In the genomic region with DNA sequence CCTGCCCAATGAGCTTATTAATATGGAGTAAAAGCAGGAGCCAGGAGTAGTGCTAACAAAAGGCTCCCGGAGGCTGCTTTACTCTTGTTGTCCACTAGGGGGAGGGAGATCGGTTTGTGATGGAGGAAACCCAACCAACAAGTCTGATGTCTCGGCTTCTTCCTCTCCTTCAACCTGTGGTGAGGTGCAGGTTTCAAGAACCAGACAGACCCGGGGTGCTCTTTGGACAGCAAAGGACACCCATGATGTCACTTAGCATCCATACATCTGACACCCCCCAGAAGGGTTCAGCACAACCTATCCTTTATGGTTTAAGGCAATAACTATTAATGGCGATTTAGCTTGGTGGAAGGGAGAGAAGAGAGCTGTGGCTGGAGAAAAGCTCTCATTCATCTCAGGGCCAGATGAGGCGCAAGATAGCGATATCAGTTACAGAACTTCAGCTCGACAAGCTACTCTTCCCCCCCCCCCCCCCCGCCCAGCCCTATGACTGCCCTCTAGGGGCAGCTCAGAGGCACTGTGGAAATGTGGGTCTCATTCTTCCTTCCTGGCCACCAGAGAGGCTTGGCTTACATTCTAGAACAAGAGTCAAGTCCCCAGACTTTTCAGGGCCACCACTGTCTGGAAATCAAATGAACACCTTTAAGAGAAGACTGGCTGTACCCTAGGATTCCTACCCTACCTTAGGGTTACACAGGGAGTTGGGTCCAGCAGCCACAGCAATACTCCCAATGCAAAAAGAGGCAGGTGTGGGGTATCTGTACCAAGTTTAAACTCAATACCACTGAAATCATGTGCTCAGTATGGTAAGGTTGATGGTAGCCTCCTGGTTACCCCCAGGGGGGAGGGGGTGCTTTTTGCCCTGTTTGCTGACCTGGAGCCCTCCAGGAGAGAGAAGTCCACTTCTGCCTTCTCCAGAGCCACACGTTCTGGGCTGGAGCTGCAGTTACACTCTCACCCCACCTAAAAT, we compare ENCODE assay signal across 8 mouse cellular contexts. TPM values are rescaled to one million over a fixed set of nuclear protein-coding genes. Genes with fewer than 3 reads are reported as not detected.
DNase-seq lines count a peak whose midpoint lies in the region; ATAC-seq and TF ChIP-seq lines count a peak whose summit lies in the region.

No protein-coding gene starts in this region.

- TF ChIP-seq RAD21 in MEL (IDR thresholded peaks at IDR 0.05; ENCODE audit: low read depth, low read length) = peak; percentile 35

- no peaks in the 10 kb centered on the region for H3K27me3 ChIP-seq in MEL (ENCODE audit: control insufficient read depth in 1 of 2, insufficient read depth in 2 of 2, low read length in 2 of 2)
- no peaks in the 10 kb centered on the region for H3K27me3 ChIP-seq in embryonic facial prominence, embryonic 10.5 days (replicated peaks; ENCODE audit: low read depth, poor library complexity, severe bottlenecking)
- no peaks in the 10 kb centered on the region for H3K27me3 ChIP-seq in limb, embryonic 15.5 days
- no peaks in the 10 kb centered on the region for H3K27me3 ChIP-seq in midbrain, embryonic 15.5 days (replicated peaks)

- 22% methylated on average over 10 of the region's 10 CpGs for WGBS in embryonic facial prominence, embryonic 10.5 days
- 24% methylated on average over 9 of the region's 10 CpGs for WGBS in limb, embryonic 15.5 days
- WGBS in midbrain, embryonic 15.5 days = 20% methylated on average over 10 of the region's 10 CpGs

- peak; percentile 31 for DNase-seq in gastrocnemius, postnatal 14 days
- no peak for DNase-seq in gastrocnemius, postnatal 10 days
- peak; percentile 82 for DNase-seq in MEL (ENCODE audit: low read depth, low spot score)
- DNase-seq in embryonic facial prominence, embryonic 10.5 days (ENCODE audit: low spot score) = peak; percentile 69
- DNase-seq in heart, postnatal 36 days = peak; percentile 50 to 59
- peak; percentile 66 for DNase-seq in thymus, postnatal 4 days

- peaks cover 20 to 50% of the 10 kb centered on the region in 2 experiments for H3K4me1 ChIP-seq in MEL (ENCODE audit: control insufficient read depth in 1 of 2, insufficient read depth in 2 of 2, low read length in 2 of 2)
- H3K4me1 ChIP-seq in embryonic facial prominence, embryonic 10.5 days = peaks cover 48% of the 10 kb centered on the region
- H3K4me1 ChIP-seq in limb, embryonic 15.5 days = peaks cover 43% of the 10 kb centered on the region
- no peaks in the 10 kb centered on the region for H3K4me1 ChIP-seq in midbrain, embryonic 15.5 days

- no peaks in the 10 kb centered on the region for H3K9me3 ChIP-seq in MEL (replicated peaks; ENCODE audit: insufficient read depth, low read length)
- H3K9me3 ChIP-seq in embryonic facial prominence, embryonic 10.5 days = no peaks in the 10 kb centered on the region
- H3K9me3 ChIP-seq in limb, embryonic 15.5 days = no peaks in the 10 kb centered on the region
- no peaks in the 10 kb centered on the region for H3K9me3 ChIP-seq in midbrain, embryonic 15.5 days

- H3K4me2 ChIP-seq in limb, embryonic 15.5 days = no peak overlapping the region
- H3K4me2 ChIP-seq in midbrain, embryonic 15.5 days = peak overlapping the region; percentile 11; the same call in 1 of the 2 replicates

- TF ChIP-seq EP300 in MEL (IDR thresholded peaks at IDR 0.05; ENCODE audit: low read depth in 1 of 2, low read length in 2 of 2) = no peak

- no peak overlapping the region for H3K4me3 ChIP-seq in MEL (ENCODE audit: control insufficient read depth in 1 of 2, insufficient read depth in 1 of 2, low read depth in 2 of 2, low read length in 2 of 2)
- H3K4me3 ChIP-seq in embryonic facial prominence, embryonic 10.5 days = 0 out of 2 replicates have a peak overlapping the region, but pooled peaks have one; percentile 8
- no peak overlapping the region for H3K4me3 ChIP-seq in limb, embryonic 15.5 days
- H3K4me3 ChIP-seq in midbrain, embryonic 15.5 days = no peak overlapping the region

- peak; percentile 73 to 86 (median 75) for TF ChIP-seq CTCF in MEL (IDR thresholded peaks at IDR 0.05 in 2 of 3, conservative IDR thresholded peaks at IDR 0.05 in 1 of 3; ENCODE audit: control insufficient read depth in 1 of 3, insufficient read depth in 1 of 3, low read depth in 2 of 3, low read length in 3 of 3, poor library complexity in 1 of 3, severe bottlenecking in 1 of 3)

- no peak overlapping the region for H3K9ac ChIP-seq in MEL (ENCODE audit: control insufficient read depth, low read depth, low read length, poor library complexity, severe bottlenecking)
- H3K9ac ChIP-seq in limb, embryonic 15.5 days = no peak overlapping the region
- H3K9ac ChIP-seq in midbrain, embryonic 15.5 days = no peak overlapping the region

- peaks cover 1% of the 10 kb centered on the region; the same call in 1 of the 2 replicates for H3K79me2 ChIP-seq in MEL (ENCODE audit: control insufficient read depth, insufficient read depth, low read length, poor library complexity)

- peak overlapping the region; percentile 50 for H3K27ac ChIP-seq in MEL (ENCODE audit: control insufficient read depth, low read depth, low read length)
- H3K27ac ChIP-seq in embryonic facial prominence, embryonic 10.5 days (replicated peaks) = peak overlapping the region; percentile 15; the same call in 1 of the 2 replicates
- H3K27ac ChIP-seq in limb, embryonic 15.5 days = peak overlapping the region; percentile 18; the same call in 1 of the 2 replicates
- no peak overlapping the region for H3K27ac ChIP-seq in midbrain, embryonic 15.5 days

- no peak for ATAC-seq in limb, embryonic 15.5 days (ENCODE audit: insufficient number of reproducible peaks, low FRiP score, low TSS enrichment, low read depth)
- peak; percentile 35; the same call in 1 of the 2 replicates for ATAC-seq in midbrain, embryonic 15.5 days (replicated peaks)

- TF ChIP-seq POLR2A in MEL (IDR thresholded peaks at IDR 0.05; ENCODE audit: control insufficient read depth in 1 of 2, insufficient read depth in 1 of 2, low read depth in 1 of 2, low read length in 2 of 2, poor library complexity in 1 of 2) = no peak; a peak in 1 of 4 replicates

- intact Hi-C loops in gastrocnemius, postnatal 14 days (cut with DNase I; ENCODE audit: low total_unique reads) = loop anchor here (10.0 kb wide), 1 partner anchor 182 kb away; no protein-coding TSS in a partner anchor
- intact Hi-C loops in heart, postnatal 36 days (cut with DNase I) = loop anchor here (1.0 kb wide), 1 partner anchor 217 kb away; no protein-coding TSS in a partner anchor

- H3K36me3 ChIP-seq in MEL (ENCODE audit: control insufficient read depth in 1 of 2, insufficient read depth in 2 of 2, low read length in 2 of 2) = peaks cover 26 to 53% of the 10 kb centered on the region in 2 experiments
- H3K36me3 ChIP-seq in embryonic facial prominence, embryonic 10.5 days (replicated peaks) = peaks cover 97% of the 10 kb centered on the region
- H3K36me3 ChIP-seq in limb, embryonic 15.5 days = peaks cover 81% of the 10 kb centered on the region
- no peaks in the 10 kb centered on the region for H3K36me3 ChIP-seq in midbrain, embryonic 15.5 days (replicated peaks)

TF ChIP-seq in MEL, 35 proteins besides CTCF, POLR2A, EP300 and RAD21 (continues in another document):
- TF ChIP-seq MAX (IDR thresholded peaks at IDR 0.05; ENCODE audit: low read length) (no peak), CHD1 (IDR thresholded peaks at IDR 0.05; ENCODE audit: low read depth, low read length) (no peak), SMC3 (IDR thresholded peaks at IDR 0.05; ENCODE audit: low read depth, low read length) (peak; percentile 56), MEF2A (IDR thresholded peaks at IDR 0.05; ENCODE audit: extremely low read depth, insufficient replicate concordance, low read depth, low read length, poor library complexity, severe bottlenecking) (no peak), SIN3A (IDR thresholded peaks at IDR 0.05; ENCODE audit: low read length) (no peak), MAFK (IDR thresholded peaks at IDR 0.05; ENCODE audit: borderline replicate concordance, low read depth, low read length) (no peak), MYB (IDR thresholded peaks at IDR 0.05; ENCODE audit: low read depth, low read length) (no peak), NELFE (IDR thresholded peaks at IDR 0.05; ENCODE audit: low read depth, low read length) (no peak), USF1 (IDR thresholded peaks at IDR 0.05; ENCODE audit: low read depth, low read length) (no peak), GABPA (IDR thresholded peaks at IDR 0.05; ENCODE audit: low read depth, low read length) (no peak), KAT2A (conservative IDR thresholded peaks at IDR 0.05; ENCODE audit: low read depth, low read length) (no peak), POLR2AphosphoS5 (IDR thresholded peaks at IDR 0.05; ENCODE audit: borderline replicate concordance, low read depth, low read length) (no peak), MAZ (IDR thresholded peaks at IDR 0.05; ENCODE audit: low read depth, low read length) (peak; percentile 93), CHD2 (IDR thresholded peaks at IDR 0.05; ENCODE audit: low read length) (no peak), ETS1 (IDR thresholded peaks at IDR 0.05; ENCODE audit: low read depth, low read length) (no peak), UBTF (IDR thresholded peaks at IDR 0.05; ENCODE audit: borderline replicate concordance, insufficient read depth, low read depth, low read length) (no peak)

RNA-seq across cellular contexts. Expression of a gene that starts 9.6 kb away (rescaled TPM):
- 10 to 100 TPM; 17.6 to 31.6 TPM for total RNA-seq in gastrocnemius, postnatal 14 days (2021)
- total RNA-seq in gastrocnemius, postnatal 10 days (2021) = 10 to 100 TPM; 33.2 to 52.1 TPM
- total RNA-seq in MEL (2012; rRNA removed) = 62.3 and 67.3 TPM in 2 replicates
- polyA plus RNA-seq in MEL (2012; ENCODE audit: insufficient read depth in 1 of 2, insufficient read length in 2 of 2, low read depth in 1 of 2, low replicate concordance in 2 of 2, missing spikeins in 1 of 2) = 100 to 1,000 TPM; 198 to 407 TPM
- 1,002 and 1,039 TPM in 2 replicates for polyA plus RNA-seq in embryonic facial prominence, embryonic 10.5 days (2016; fragmentation: Nextera tagmentation; extraction: Ambion mirVana)
- total RNA-seq in heart, postnatal 36 days (2021) = 100 to 1,000 TPM; 107 to 138 TPM
- 1,131 and 1,164 TPM in 2 replicates for polyA plus RNA-seq in limb, embryonic 15.5 days (2015; fragmentation: Nextera tagmentation; extraction: Ambion mirVana)
- polyA plus RNA-seq in midbrain, embryonic 15.5 days (2015; fragmentation: Nextera tagmentation; extraction: Ambion mirVana) = 320 and 370 TPM in 2 replicates

RNA-seq across cellular contexts. Expression of a gene that starts 33.1 kb away (rescaled TPM):
- 10 to 100 TPM; 16.4 to 18.9 TPM for total RNA-seq in gastrocnemius, postnatal 14 days (2021)
- 1 to 10 TPM; 8.3 to 8.9 TPM for total RNA-seq in gastrocnemius, postnatal 10 days (2021)
- 3.2 and 3.8 TPM in 2 replicates for total RNA-seq in MEL (2012; rRNA removed)
- 1 to 10 TPM in 1 of 2 experiments, not detected in 1; 5.6 TPM for polyA plus RNA-seq in MEL (2012; ENCODE audit: insufficient read depth in 1 of 2, insufficient read length in 2 of 2, low read depth in 1 of 2, low replicate concordance in 2 of 2, missing spikeins in 1 of 2)
- polyA plus RNA-seq in embryonic facial prominence, embryonic 10.5 days (2016; fragmentation: Nextera tagmentation; extraction: Ambion mirVana) = 5.7 and 7.2 TPM in 2 replicates
- total RNA-seq in heart, postnatal 36 days (2021) = 10 to 100 TPM; 45.8 to 48.8 TPM
- polyA plus RNA-seq in limb, embryonic 15.5 days (2015; fragmentation: Nextera tagmentation; extraction: Ambion mirVana) = 2.2 and 2.6 TPM in 2 replicates
- polyA plus RNA-seq in midbrain, embryonic 15.5 days (2015; fragmentation: Nextera tagmentation; extraction: Ambion mirVana) = 6.5 and 7.1 TPM in 2 replicates
